Mouse (Mus musculus): ENCODE measurements at regions not wholly inside any gene's neighbourhood (a gene's known extent, or its start where the extent isn't known, plus 50 kb on each side); places are given as distances from the start of the nearest gene placed in this dataset.

DNA sequence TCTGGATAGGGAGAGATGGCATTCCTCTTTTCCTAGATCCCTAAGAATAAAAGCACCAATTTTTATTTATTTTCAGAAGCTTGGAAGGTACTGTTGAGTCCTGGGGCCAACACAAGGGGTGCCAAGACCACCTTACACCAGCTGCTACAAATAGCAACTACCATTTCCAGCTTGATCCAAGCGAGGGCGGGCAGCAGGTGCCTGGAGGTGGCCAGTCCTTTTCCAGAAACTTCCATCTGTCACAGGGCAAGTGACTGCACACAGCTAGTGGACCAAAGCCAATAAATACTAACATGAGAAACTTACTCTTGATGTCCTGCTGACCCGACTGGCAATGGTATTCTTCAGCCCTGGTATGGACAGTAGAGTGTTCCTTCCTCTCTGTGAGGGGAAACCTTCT is 80.0 kb upstream of the Tmc1 start:
- ATAC-seq (replicated peaks; ENCODE audit: poor library complexity, severe bottlenecking): no peak

- ATAC-seq (replicated peaks; ENCODE audit: poor library complexity, severe bottlenecking): no peak
These were observed 78.6 kb upstream of the Tmc1 start for GRCm38 (mm10) chr19:21032558-21032957.

DNA sequence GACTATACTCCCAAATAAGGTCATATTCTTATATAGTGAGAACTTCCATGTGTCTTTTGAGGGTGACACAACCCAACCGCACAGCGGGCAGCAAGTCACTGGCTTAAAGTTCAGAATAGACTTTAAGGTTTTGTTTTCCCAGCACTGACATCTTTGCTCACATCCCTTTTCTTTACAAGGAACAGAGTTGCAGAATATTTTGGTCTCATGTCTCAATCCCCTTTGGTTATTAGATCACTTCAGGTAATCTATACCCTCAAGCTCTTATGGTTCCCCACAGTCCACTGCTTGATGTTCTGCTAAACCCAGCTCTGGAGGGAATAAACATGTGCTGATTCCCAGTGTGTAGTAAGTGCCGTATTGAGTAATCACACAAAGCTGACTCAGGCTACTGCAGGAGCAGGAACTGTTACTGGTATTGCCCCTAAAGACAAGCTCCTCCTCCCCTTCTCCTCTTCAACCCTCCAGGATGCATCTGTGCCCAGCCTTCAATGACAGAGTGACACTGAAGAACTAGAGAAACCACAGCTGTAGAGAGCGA is 77.8 kb upstream of the Tmc1 start:
- peak; percentile 80 for ATAC-seq (replicated peaks; ENCODE audit: poor library complexity, severe bottlenecking)

GRCm38 (mm10) chr19:21030971-21031370 is 77.0 kb upstream of the Tmc1 start:
- ATAC-seq (replicated peaks; ENCODE audit: poor library complexity, severe bottlenecking): no peak

DNA sequence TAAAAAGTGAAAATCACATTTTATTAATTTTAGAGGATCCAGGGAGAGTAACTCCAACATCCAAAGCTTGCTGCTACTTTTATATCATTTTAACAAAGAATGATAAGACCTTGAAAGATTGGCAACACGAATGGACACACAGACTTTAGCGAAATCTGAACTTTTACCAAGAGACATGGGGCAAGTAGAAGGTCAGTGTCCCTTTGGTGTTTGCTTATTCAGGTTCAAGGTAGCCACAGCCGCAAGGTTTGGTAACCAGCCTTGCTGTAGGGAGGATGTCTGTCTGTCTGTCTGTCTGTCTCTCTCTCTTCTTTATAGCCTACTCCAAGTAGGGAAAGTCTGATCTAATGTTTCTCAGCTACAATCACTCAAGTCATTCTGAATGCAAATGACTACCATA is 75.0 kb upstream of the Tmc1 start:
- no peak for ATAC-seq (replicated peaks; ENCODE audit: poor library complexity, severe bottlenecking)

DNA sequence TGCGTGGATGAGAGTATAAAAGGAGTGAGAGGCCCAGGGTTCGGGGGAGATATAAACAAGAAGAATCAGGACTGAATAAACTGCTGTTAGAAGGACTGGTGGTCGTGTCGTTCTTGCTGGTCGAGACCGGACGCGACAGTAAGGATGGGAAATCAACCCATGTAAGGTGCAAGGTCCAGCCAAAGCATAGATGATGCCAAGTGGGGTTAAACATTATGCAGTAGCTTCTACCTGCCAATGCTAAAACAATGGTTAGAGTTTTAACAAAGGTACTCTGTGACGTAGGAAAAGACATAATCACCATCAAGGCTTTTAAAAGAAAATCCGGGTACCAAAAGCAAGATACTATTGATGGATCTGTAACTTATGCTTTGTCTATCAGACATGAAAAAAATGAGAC is 58.4 kb upstream of the Tmc1 start:
- ATAC-seq (replicated peaks; ENCODE audit: poor library complexity, severe bottlenecking): no peak

- ATAC-seq (replicated peaks; ENCODE audit: poor library complexity, severe bottlenecking): no peak
These were observed 55.6 kb upstream of the Tmc1 start for GRCm38 (mm10) chr19:21009607-21010006.

DNA sequence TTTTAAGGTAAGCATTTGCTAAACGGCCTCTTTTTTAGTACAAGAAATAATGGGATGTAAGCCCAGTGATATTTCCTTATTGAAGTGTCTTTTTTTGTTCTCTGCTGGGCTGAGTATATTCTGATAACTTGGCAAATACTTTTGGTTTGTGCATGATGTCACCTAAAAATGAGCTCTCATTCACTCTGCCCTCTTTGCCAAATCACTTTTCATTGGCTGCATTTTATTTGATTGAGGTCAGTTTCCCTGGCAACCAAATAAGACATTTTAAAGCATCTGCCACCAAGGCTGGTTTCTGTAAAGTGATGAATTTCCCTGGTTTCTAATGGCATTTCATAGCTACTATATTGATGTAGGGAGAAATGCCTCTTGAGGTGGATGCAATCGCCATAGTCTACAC is 50.4 kb upstream of the Tmc1 start:
- ATAC-seq (replicated peaks; ENCODE audit: poor library complexity, severe bottlenecking): no peak
